Mouse (Mus musculus) ES-E14 (cell line): ENCODE data around the gene Echdc3. TPM values are rescaled to one million over a fixed set of nuclear protein-coding genes. Genes with fewer than 3 reads are reported as not detected.

Experiments used
- DNase-seq: peaks from one replicate; pipeline ENCODE4 v3.0.0-alpha.2; 2013; ENCODE audit warnings: low read depth, low spot score
- H3K27ac ChIP-seq: 2 replicates; pipeline ENCODE4 v1.5.1; 2012; ENCODE audit warnings: low read depth, mild to moderate bottlenecking, low read length, moderate library complexity, mixed read lengths; ENCODE audit not compliant: poor library complexity, insufficient read depth, severe bottlenecking
- H3K36me3 ChIP-seq: 2 replicates; pipeline ENCODE4 v1.6.1; 2012; ENCODE audit warnings: mild to moderate bottlenecking, low read length, moderate library complexity, mixed read lengths; ENCODE audit not compliant: control insufficient read depth, poor library complexity, insufficient read depth, severe bottlenecking
- H3K4me1 ChIP-seq, 2 experiments: fragments of 150-350 bp in 1 of 2; sonication (generic) in 1 of 2; 2 replicates each; pipeline ENCODE4 v1.6.1; 2012; ENCODE audit warnings: low read length in 2 of 2, mild to moderate bottlenecking in 1 of 2, mixed read lengths in 1 of 2; ENCODE audit not compliant: control insufficient read depth in 2 of 2, insufficient read depth in 2 of 2, poor library complexity in 1 of 2
- H3K4me3 ChIP-seq, 2 experiments: fragments of 150-350 bp in 1 of 2; sonication (generic) in 1 of 2; 2 replicates each; pipeline ENCODE4 v1.5.1; 2012; ENCODE audit warnings: low read length in 2 of 2, low read depth in 1 of 2, mild to moderate bottlenecking in 1 of 2, mixed read lengths in 1 of 2; ENCODE audit not compliant: insufficient read depth in 1 of 2, poor library complexity in 1 of 2, severe bottlenecking in 1 of 2
- H3K9ac ChIP-seq: 2 replicates; pipeline ENCODE4 v1.6.1; 2012; ENCODE audit warnings: low read depth, mild to moderate bottlenecking, low read length, mixed read lengths; ENCODE audit not compliant: poor library complexity, insufficient read depth, severe bottlenecking
- H3K9me3 ChIP-seq: fragments of 150-350 bp; sonication (generic); 2 replicates; pipeline ENCODE4 v1.6.1; 2012; ENCODE audit warnings: low read depth, mild to moderate bottlenecking, low read length; ENCODE audit not compliant: control insufficient read depth, insufficient read depth
- CHD2 ChIP-seq: IDR thresholded peaks from 2 replicates; pipeline ENCODE4 v1.6.1; 2014; ENCODE audit warnings: mild to moderate bottlenecking, low read depth, low read length, inconsistent platforms
- HCFC1 ChIP-seq: IDR thresholded peaks from 2 replicates; pipeline ENCODE4 v1.6.1; 2012; ENCODE audit warnings: low read length, inconsistent platforms, borderline replicate concordance; ENCODE audit not compliant: insufficient read depth
- MAFK ChIP-seq: IDR thresholded peaks from 2 replicates; pipeline ENCODE4 v1.6.1; 2014; ENCODE audit warnings: mild to moderate bottlenecking, low read depth, low read length, inconsistent platforms; ENCODE audit not compliant: insufficient read depth
- ZC3H11A ChIP-seq: IDR thresholded peaks from 2 replicates; pipeline ENCODE4 v1.6.1; 2012; ENCODE audit warnings: low read depth, mild to moderate bottlenecking, inconsistent platforms, low read length, borderline replicate concordance
- ZNF384 ChIP-seq: IDR thresholded peaks from 2 replicates; pipeline ENCODE4 v1.6.1; 2012; ENCODE audit warnings: low read depth, low read length, inconsistent platforms
- in situ Hi-C, 2 experiments: fragments of 600-800 bp; cut with MboI; formaldehyde crosslinking; loops; one replicate each; pipeline ENCODE4 v1.15.1; 2025; ENCODE audit warnings: low sequenced_read_pairs in 2 of 2, inconsistent platforms in 1 of 2; ENCODE audit not compliant: unreplicated experiment in 2 of 2
- total RNA-seq: library from RNA; depleted of rRNA; stranded (reverse); fragments of 300-350 nt; gene quantifications from 2 replicates; pipeline ENCODE4 v1.2.3, GENCODE M21; 2012

Echdc3 gene
- total RNA-seq, 1 experiment, result 2.0 TPM

GRCm38 (mm10) chr2:6220141-6220805 lies 7.4 kb upstream of the Echdc3 start:
- Histone ChIP-seq H3K27ac (no peak overlapping the region), H3K4me3 (no peak overlapping the region), H3K9me3 (no peaks in the 10 kb centered on the region), H3K36me3 (no peaks in the 10 kb centered on the region), H3K9ac (no peak overlapping the region), H3K4me1 (no peaks in the 10 kb centered on the region)
- TF ChIP-seq ZC3H11A (peak; percentile 90; the same call in 1 of the 2 replicates), ZNF384 (no peak)
- peak; percentile 56 for DNase-seq
- in situ Hi-C loops, result loop anchor here in 1 of 2 experiments (25.0 kb wide), 1 partner anchor 192 kb away; no protein-coding TSS in a partner anchor

GRCm38 (mm10) chr2:6212327-6212723 lies 508 bp downstream of the Echdc3 start:
- Histone ChIP-seq H3K36me3 (no peaks in the 10 kb centered on the region), H3K9ac (peak overlapping the region; percentile 42; the same call in 1 of the 2 replicates), H3K4me3 (peak overlapping the region; percentile 53; a peak in 3 of 4 replicates), H3K9me3 (no peaks in the 10 kb centered on the region), H3K27ac (no peak overlapping the region), H3K4me1 (peaks cover 0 to 7% of the 10 kb centered on the region in 2 experiments; a peak in 1 of 4 replicates)
- TF ChIP-seq HCFC1 (no peak), ZC3H11A (no peak), CHD2 (no peak), MAFK (no peak), ZNF384 (no peak)
- no peak for DNase-seq
- in situ Hi-C loops, result loop anchor here (5.0 to 25.0 kb wide), 2 partner anchors 195 to 200 kb away; no protein-coding TSS in a partner anchor

- no peak for DNase-seq
- in situ Hi-C loops, result loop anchor here (5.0 to 25.0 kb wide), 2 partner anchors 196 to 201 kb away; no protein-coding TSS in a partner anchor
- Histone ChIP-seq H3K36me3 (no peaks in the 10 kb centered on the region), H3K4me3 (no peak overlapping the region), H3K4me1 (peaks cover 0 to 7% of the 10 kb centered on the region in 2 experiments; a peak in 1 of 4 replicates), H3K27ac (no peak overlapping the region), H3K9me3 (no peaks in the 10 kb centered on the region), H3K9ac (no peak overlapping the region)
- no peak for TF ChIP-seq ZC3H11A
- TF ChIP-seq HCFC1, result no peak
- no peak for TF ChIP-seq ZNF384
- TF ChIP-seq MAFK, result no peak
- no peak for TF ChIP-seq CHD2
Observed at GRCm38 (mm10) chr2:6210840-6211239, 2.0 kb downstream of the Echdc3 start.

GRCm38 (mm10) chr2:6209746-6210145 lies 3.1 kb downstream of the Echdc3 start:
- Histone ChIP-seq H3K36me3 (no peaks in the 10 kb centered on the region), H3K27ac (no peak overlapping the region), H3K4me3 (no peak overlapping the region), H3K9ac (no peak overlapping the region), H3K9me3 (no peaks in the 10 kb centered on the region), H3K4me1 (peaks cover 0 to 7% of the 10 kb centered on the region in 2 experiments; a peak in 1 of 4 replicates)
- in situ Hi-C loops, result loop anchor here (5.0 to 25.0 kb wide), 2 partner anchors 198 to 203 kb away; no protein-coding TSS in a partner anchor
- TF ChIP-seq CHD2 (no peak), ZC3H11A (no peak), HCFC1 (no peak), ZNF384 (no peak), MAFK (no peak)
- DNase-seq, result no peak

GRCm38 (mm10) chr2:6209116-6209515 lies 3.7 kb downstream of the Echdc3 start:
- Histone ChIP-seq H3K9ac (no peak overlapping the region), H3K4me1 (peaks cover 0 to 7% of the 10 kb centered on the region in 2 experiments; a peak in 1 of 4 replicates), H3K4me3 (no peak overlapping the region), H3K27ac (no peak overlapping the region), H3K36me3 (no peaks in the 10 kb centered on the region), H3K9me3 (no peaks in the 10 kb centered on the region)
- TF ChIP-seq MAFK (no peak), ZNF384 (no peak), HCFC1 (no peak), ZC3H11A (no peak), CHD2 (no peak)
- in situ Hi-C loops, result loop anchor here in 1 of 2 experiments (25.0 kb wide), 1 partner anchor 203 kb away; no protein-coding TSS in a partner anchor
- no peak for DNase-seq
